Mouse (Mus musculus) G1E (cell line): ENCODE measurements around the gene Aup1. TPM values are rescaled to one million over a fixed set of nuclear protein-coding genes. Genes with fewer than 3 reads are reported as not detected.
A peak's percentile ranks its signal among the peaks of the same experiment; 100 is the strongest.

Experiments
- ATAC-seq: 2 replicates; pipeline ENCODE4 v1.8.0; 2016; ENCODE audit warnings: mild to moderate bottlenecking; ENCODE audit not compliant: insufficient number of reproducible peaks, poor library complexity, low FRiP score, severe bottlenecking; ENCODE audit errors: extremely low read depth
- DNase-seq: peaks from one replicate; pipeline ENCODE4 v3.0.0; 2012; ENCODE audit warnings: low spot score
- H3K27me3 ChIP-seq: 2 replicates; pipeline ENCODE4 v1.6.1; 2012; ENCODE audit warnings: mild to moderate bottlenecking, low read length, inconsistent platforms; ENCODE audit not compliant: insufficient read depth
- H3K36me3 ChIP-seq: replicated peaks from 2 replicates; pipeline ENCODE3; 2012; ENCODE audit warnings: mild to moderate bottlenecking, inconsistent platforms
- H3K4me1 ChIP-seq: 2 replicates; pipeline ENCODE4 v1.6.1; 2012; ENCODE audit warnings: low read depth, low read length, inconsistent platforms, mixed read lengths; ENCODE audit not compliant: insufficient read depth
- H3K4me3 ChIP-seq: 2 replicates; pipeline ENCODE4 v1.5.1; 2012; ENCODE audit warnings: low read depth, mild to moderate bottlenecking, inconsistent platforms, low read length, moderate library complexity, mixed read lengths
- H3K9me3 ChIP-seq: replicated peaks from 2 replicates; pipeline ENCODE4 v1.6.1; 2012; ENCODE audit warnings: inconsistent platforms
- CTCF ChIP-seq: IDR thresholded peaks from 2 replicates; pipeline ENCODE4 v1.5.1; 2012; ENCODE audit warnings: low read depth, low read length, inconsistent platforms, mixed read lengths
- GATA1 ChIP-seq: IDR thresholded peaks from 2 replicates; pipeline ENCODE4 v1.6.1; 2012; ENCODE audit warnings: borderline replicate concordance, low read length, inconsistent platforms, mixed read lengths
- GATA2 ChIP-seq: IDR thresholded peaks from 2 replicates; pipeline ENCODE4 v1.6.1; 2012; ENCODE audit warnings: low read depth, low read length, inconsistent platforms, borderline replicate concordance
- POLR2AphosphoS5 ChIP-seq: IDR thresholded peaks from 2 replicates; pipeline ENCODE4 v1.6.1; 2012; ENCODE audit warnings: low read depth, low read length, inconsistent platforms; ENCODE audit not compliant: insufficient replicate concordance
- TAL1 ChIP-seq: conservative IDR thresholded peaks from 2 replicates; pipeline ENCODE4 v1.6.1; 2012; ENCODE audit warnings: low read depth, low read length, inconsistent platforms, mixed read lengths
- polyA plus RNA-seq: library from polyadenylated mRNA; stranded (reverse); fragments of >175 nt; gene quantifications from 2 replicates; pipeline ENCODE4 v1.2.3, GENCODE M21; 2012
- total RNA-seq, 2 experiments: library from RNA; stranded (forward) in 1 of 2; stranded (reverse) in 1 of 2; fragments of 200-1000 nt in 1 of 2; fragments of >200 nt in 1 of 2; fragmentation: Nextera tagmentation in 1 of 2; gene quantifications; 2 replicates each; pipeline ENCODE4 v1.2.3; 2014 to 2017

The Aup1 gene
- total and polyA plus RNA-seq, 3 experiments, result 133 to 1,014 (median 454) TPM

- Histone ChIP-seq H3K9me3 (no peaks in the 10 kb centered on the region), H3K4me1 (peaks cover 84% of the 10 kb centered on the region), H3K27me3 (no peaks in the 10 kb centered on the region), H3K4me3 (no peak overlapping the region; the same call in 1 of the 2 replicates), H3K36me3 (peaks cover 40% of the 10 kb centered on the region)
- TF ChIP-seq GATA2, result no peak
- no peak for TF ChIP-seq CTCF
- no peak for TF ChIP-seq POLR2AphosphoS5
- TF ChIP-seq TAL1, result no peak
- TF ChIP-seq GATA1, result no peak
- DNase-seq (no peak), ATAC-seq (no peak)
Measured at GRCm38 (mm10) chr6:83027293-83027692, 27.0 kb upstream of the Aup1 start.

GRCm38 (mm10) chr6:83027706-83028105 lies 26.6 kb upstream of the Aup1 start:
- peaks cover 42% of the 10 kb centered on the region for H3K36me3 ChIP-seq
- peaks cover 84% of the 10 kb centered on the region for H3K4me1 ChIP-seq
- ATAC-seq (no peak), DNase-seq (no peak)
- H3K27me3 ChIP-seq, result no peaks in the 10 kb centered on the region
- H3K9me3 ChIP-seq, result no peaks in the 10 kb centered on the region
- H3K4me3 ChIP-seq, result peak overlapping the region; percentile 38; the same call in 1 of the 2 replicates
- TF ChIP-seq POLR2AphosphoS5 (no peak), TAL1 (no peak), CTCF (no peak), GATA1 (no peak), GATA2 (no peak)

GRCm38 (mm10) chr6:83029777-83030176 lies 24.5 kb upstream of the Aup1 start:
- Histone ChIP-seq H3K27me3 (peaks cover 4% of the 10 kb centered on the region), H3K4me1 (peaks cover 81% of the 10 kb centered on the region), H3K36me3 (peaks cover 42% of the 10 kb centered on the region), H3K9me3 (no peaks in the 10 kb centered on the region), H3K4me3 (no peak overlapping the region)
- no peak for ATAC-seq
- TF ChIP-seq GATA1 (no peak), POLR2AphosphoS5 (no peak), GATA2 (no peak), CTCF (no peak), TAL1 (no peak)
- no peak for DNase-seq

GRCm38 (mm10) chr6:83031111-83031510 lies 23.2 kb upstream of the Aup1 start:
- no peak for ATAC-seq
- Histone ChIP-seq H3K4me3 (no peak overlapping the region; the same call in 1 of the 2 replicates), H3K27me3 (peaks cover 15% of the 10 kb centered on the region), H3K36me3 (peaks cover 42% of the 10 kb centered on the region), H3K4me1 (peaks cover 81% of the 10 kb centered on the region), H3K9me3 (no peaks in the 10 kb centered on the region)
- TF ChIP-seq GATA2 (no peak), POLR2AphosphoS5 (no peak)
- no peak for DNase-seq

- H3K4me3 ChIP-seq, result peak overlapping the region; percentile 81
- no peaks in the 10 kb centered on the region for H3K9me3 ChIP-seq
- H3K27me3 ChIP-seq, result peaks cover 21% of the 10 kb centered on the region
- H3K4me1 ChIP-seq, result peaks cover 78% of the 10 kb centered on the region
- TF ChIP-seq GATA1, result no peak
- no peak for TF ChIP-seq TAL1
- no peak for TF ChIP-seq GATA2
- TF ChIP-seq CTCF, result no peak
- TF ChIP-seq POLR2AphosphoS5, result no peak
- H3K36me3 ChIP-seq, result peaks cover 42% of the 10 kb centered on the region
- no peak for DNase-seq
- ATAC-seq, result no peak
Measured at GRCm38 (mm10) chr6:83031921-83032590, 22.3 kb upstream of the Aup1 start.

GRCm38 (mm10) chr6:83032769-83033191 lies 21.5 kb upstream of the Aup1 start:
- DNase-seq, result no peak
- TF ChIP-seq TAL1 (no peak), CTCF (no peak), GATA1 (no peak), GATA2 (no peak), POLR2AphosphoS5 (no peak)
- peak; percentile 42; the same call in 1 of the 2 replicates for ATAC-seq

More at GRCm38 (mm10) chr6:83032769-83033191, 21.5 kb upstream of the Aup1 start:
- peaks cover 23% of the 10 kb centered on the region for H3K27me3 ChIP-seq
- H3K4me3 ChIP-seq, result peak overlapping the region; percentile 81
- H3K36me3 ChIP-seq, result peaks cover 40% of the 10 kb centered on the region
- H3K9me3 ChIP-seq, result no peaks in the 10 kb centered on the region
- H3K4me1 ChIP-seq, result peaks cover 70% of the 10 kb centered on the region
